Mouse (Mus musculus) liver, adult 2 months (tissue): Measurements from ENCODE around the gene Mei4.

Experiments used
- CTCF ChIP-seq: fragments of 200-500 bp; IDR thresholded peaks from 2 replicates; pipeline ENCODE4 v1.5.1; 2011; ENCODE audit warnings: low read depth, low read length, control low read depth
- POLR2A ChIP-seq: fragments of 200-500 bp; IDR thresholded peaks from 2 replicates; pipeline ENCODE4 v1.6.1; 2011; ENCODE audit warnings: low read length, control low read depth; ENCODE audit not compliant: insufficient read depth; ENCODE audit errors: extremely low read depth

DNA sequence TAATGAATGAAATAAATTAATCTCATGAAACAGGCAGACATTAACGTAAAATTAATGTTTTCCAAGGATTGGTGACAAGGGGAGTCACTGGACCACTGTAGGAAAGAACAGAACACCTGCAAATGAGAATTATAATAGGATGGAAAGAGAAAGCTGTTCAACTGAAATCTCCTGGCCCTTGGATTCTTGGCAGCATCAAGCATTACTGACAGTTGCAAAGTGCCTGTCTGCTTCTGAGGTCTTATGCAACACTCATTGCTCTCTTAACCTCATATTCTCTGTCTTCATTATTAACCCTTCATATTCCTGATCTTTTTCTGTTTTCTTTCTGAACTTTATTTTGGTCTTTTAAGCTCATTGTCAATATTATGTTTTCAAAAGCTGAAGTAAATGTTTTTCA, 210.4 kb downstream of the Mei4 start:
- TF ChIP-seq POLR2A (no peak), CTCF (no peak)
